Mouse (Mus musculus): ENCODE data around the gene Atp2a3.

Gene Atp2a3

DNA sequence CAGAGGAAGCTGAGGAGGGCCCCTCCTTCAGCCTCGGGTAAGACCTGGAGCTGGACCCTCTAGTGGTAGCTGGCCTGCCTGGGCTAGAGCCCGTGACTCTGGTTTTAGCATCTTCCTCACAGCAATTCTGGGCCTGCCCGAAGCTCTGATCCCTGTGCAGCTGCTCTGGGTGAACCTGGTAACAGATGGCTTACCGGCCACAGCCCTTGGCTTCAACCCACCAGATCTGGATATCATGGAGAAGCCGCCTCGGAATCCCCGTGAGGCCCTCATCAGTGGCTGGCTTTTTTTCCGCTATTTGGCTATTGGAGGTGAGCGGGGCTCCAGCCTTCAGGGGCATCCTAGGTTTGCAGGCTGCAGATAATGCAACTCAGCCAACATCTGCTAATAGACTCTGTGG is 21.5 kb downstream of the Atp2a3 start:
- CTCF ChIA-PET: interaction anchor here in 3 of 4 experiments (1.0 to 1.7 kb wide), 15 partner anchors 8 to 412 kb away, joined by 3 to 10 read pairs (median 6); no protein-coding TSS in a partner anchor
- POLR2A ChIA-PET: interaction anchor here in 3 of 4 experiments (0.7 to 1.6 kb wide), 3 partner anchors 12 to 217 kb away, joined by 3 read pairs; partner anchors contain the start of gene Shpk (in 1 of the 3)

DNA sequence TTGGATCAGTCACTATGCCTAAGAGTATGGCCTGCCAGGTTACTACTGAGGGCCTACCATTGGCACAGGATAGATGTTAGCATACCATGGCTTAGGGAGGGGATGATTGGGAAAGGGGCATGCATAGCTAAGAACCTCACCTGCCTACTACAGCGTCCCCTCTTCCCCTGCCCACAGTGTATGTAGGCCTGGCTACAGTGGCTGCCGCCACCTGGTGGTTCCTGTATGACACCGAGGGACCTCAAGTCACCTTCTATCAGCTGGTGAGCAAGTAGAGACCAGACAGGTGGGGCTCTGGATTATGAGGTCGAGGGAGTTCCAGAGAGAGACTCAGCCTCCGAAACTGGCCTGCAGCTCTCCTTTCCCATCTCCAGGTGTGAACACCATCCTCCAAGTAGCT is 22.3 kb downstream of the Atp2a3 start:
- ChIA-PET CTCF (interaction anchor here (0.5 to 1.7 kb wide), 25 partner anchors 8 to 1941 kb away, joined by 3 to 10 read pairs (median 4); partner anchors contain the start of gene P2rx1 (in 1 of the 4)), POLR2A (interaction anchor here in 3 of 4 experiments (0.7 to 1.6 kb wide), 6 partner anchors 9 to 216 kb away, joined by 3 to 6 read pairs (median 3); partner anchors contain the start of gene Shpk (in 1 of the 3))

DNA sequence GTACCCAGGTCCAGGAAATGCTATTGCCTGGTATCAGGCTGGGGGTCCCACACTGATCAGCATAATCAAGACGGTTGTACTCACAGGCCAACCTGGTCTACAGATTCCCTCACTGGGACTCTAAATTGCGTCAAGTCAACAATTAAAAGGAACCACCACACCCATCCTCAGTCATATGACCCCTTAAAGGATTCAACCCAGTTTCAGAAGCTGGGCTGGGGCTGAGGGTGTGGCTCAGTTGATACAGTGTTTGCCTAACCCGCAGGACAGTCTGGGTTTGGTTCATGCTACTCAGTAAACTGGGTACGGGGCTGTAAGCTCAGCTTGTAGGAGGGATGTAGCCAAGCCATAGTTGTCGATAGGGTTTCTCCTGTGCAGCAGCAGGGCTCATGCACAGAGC is 25.8 kb downstream of the Atp2a3 start:
- POLR2A ChIA-PET: interaction anchor here in 2 of 4 experiments (0.7 to 2.3 kb wide), 10 partner anchors 10 to 411 kb away, joined by 3 to 11 read pairs (median 4); partner anchors contain the start of gene Camkk1 (in 1 of the 2)
- CTCF ChIA-PET: interaction anchor here in 2 of 4 experiments (0.8 to 1.5 kb wide), 2 partner anchors 21 to 144 kb away, joined by 3 read pairs; no protein-coding TSS in a partner anchor

DNA sequence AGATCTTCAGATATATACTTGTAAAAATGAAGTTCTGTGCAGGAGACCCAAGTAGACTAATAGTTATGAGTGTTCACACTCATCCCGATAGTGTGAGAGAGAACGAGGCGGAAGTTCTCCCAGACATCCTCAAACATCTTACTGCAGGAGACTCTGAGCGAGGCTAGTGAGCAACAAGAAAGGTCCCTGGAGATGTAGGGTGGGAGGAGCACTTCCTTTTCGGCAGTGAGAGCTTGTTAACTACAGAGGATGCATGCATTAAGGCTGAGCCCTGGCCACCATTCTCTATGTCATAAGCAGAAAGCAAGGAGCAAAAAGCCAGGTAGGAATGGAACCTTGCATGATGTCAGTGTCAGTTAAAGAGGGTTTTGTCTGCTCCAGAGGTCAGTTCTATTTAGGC is 26.3 kb downstream of the Atp2a3 start:
- POLR2A ChIA-PET: interaction anchor here in 2 of 4 experiments (1.0 to 2.3 kb wide), 5 partner anchors 10 to 411 kb away, joined by 3 to 11 read pairs (median 6); partner anchors contain the start of gene Camkk1 (in 1 of the 2)
- CTCF ChIA-PET: interaction anchor here in 2 of 4 experiments (0.8 to 1.5 kb wide), 2 partner anchors 20 to 143 kb away, joined by 3 read pairs; no protein-coding TSS in a partner anchor

DNA sequence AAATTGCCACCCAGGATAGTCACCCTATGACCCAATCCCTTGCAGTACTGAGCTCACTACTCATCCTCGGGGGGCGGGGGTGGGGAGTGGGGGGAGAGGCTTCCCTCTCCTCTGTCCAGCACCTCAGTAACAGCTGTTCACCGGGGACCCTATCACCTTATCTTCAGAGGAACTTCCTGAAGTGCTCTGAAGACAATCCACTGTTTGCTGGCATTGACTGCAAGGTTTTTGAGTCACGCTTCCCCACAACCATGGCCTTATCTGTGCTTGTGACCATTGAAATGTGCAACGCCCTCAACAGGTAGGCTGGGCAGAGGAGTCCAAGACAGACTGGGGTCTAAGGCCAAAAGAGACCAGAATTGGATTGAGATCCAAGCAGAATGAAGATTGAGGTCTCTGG is 26.8 kb downstream of the Atp2a3 start:
- POLR2A ChIA-PET: interaction anchor here in 1 of 4 experiments (1.0 to 1.8 kb wide), 2 partner anchors 10 to 412 kb away, joined by 3 to 6 read pairs; no protein-coding TSS in a partner anchor
- CTCF ChIA-PET: interaction anchor here in 1 of 4 experiments (0.6 kb wide), 1 partner anchor 11 kb away, joined by 3 read pairs; the partner anchor contains the start of gene P2rx1

DNA sequence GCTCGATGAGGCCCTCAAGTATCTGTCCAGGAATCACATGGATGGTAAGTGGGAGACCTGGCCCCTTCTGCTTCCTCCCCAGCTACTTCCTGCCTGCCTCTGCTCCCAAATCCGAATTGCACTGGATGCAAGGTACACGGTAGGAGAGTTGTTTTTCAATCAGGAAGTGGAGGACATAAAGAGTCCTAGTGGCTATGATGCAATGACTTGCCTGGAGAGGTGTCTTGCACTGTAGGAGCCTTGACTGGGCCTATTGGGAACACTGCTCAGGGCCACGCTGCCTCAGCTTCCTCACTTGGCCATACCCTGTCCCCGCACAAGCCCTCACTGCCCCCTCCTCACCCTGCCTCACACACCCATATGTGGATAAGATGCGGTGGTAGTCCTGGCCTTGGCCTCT is 28.1 kb downstream of the Atp2a3 start:
- ChIA-PET POLR2A (interaction anchor here in 1 of 4 experiments (1.4 kb wide), 1 partner anchor 10 kb away, joined by 3 read pairs; the partner anchor contains the start of gene P2rx1), CTCF (no interaction called here)

DNA sequence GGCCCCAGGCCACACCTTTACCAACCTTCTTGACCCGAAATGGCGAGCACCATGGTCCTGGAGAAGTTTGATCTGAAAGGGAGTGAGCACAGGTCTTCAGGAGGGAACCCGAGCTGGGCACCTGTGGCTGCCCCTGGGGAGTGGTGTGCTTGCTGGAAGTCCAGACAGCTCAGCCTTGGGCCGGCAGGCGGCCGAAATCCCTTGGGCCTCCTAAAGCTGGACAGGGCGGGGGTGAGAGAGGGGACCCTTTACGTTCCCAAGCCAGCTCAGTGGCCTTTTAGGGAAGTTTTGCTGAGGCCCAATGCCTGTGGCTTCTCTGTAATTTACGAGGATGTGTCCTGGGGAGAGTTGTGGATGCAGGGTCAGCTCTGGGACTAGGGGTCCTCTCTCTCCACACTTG is 29.7 kb downstream of the Atp2a3 start:
- POLR2A ChIA-PET: interaction anchor here in 1 of 4 experiments (0.8 kb wide), 1 partner anchor 23 kb away, joined by 4 read pairs; no protein-coding TSS in a partner anchor
- CTCF ChIA-PET: interaction anchor here in 1 of 4 experiments (0.5 kb wide), 1 partner anchor 15 kb away, joined by 5 read pairs; no protein-coding TSS in a partner anchor

DNA sequence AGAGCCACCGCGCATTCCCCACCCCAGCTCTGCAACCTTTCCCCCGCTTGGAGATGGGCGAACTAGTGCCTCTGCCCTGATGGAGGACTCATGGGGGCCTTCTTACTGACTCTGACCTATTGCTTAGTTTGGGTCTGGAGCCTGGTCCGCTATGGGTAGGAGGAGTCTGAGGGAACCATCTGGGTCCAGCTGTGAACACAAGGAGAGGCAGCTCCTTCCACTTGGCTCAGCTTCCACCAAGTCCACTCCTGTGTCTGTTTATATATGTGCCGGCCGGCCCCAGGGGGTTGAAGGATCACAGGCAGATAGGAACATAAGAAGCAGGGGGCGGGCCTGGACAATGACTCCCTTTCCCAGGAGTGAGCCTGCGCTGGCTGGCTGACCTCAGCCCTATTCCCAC is 31.0 kb downstream of the Atp2a3 start:
- POLR2A ChIA-PET: interaction anchor here in 2 of 4 experiments (0.5 to 1.2 kb wide), 6 partner anchors 9 to 321 kb away, joined by 3 to 4 read pairs (median 3); no protein-coding TSS in a partner anchor

DNA sequence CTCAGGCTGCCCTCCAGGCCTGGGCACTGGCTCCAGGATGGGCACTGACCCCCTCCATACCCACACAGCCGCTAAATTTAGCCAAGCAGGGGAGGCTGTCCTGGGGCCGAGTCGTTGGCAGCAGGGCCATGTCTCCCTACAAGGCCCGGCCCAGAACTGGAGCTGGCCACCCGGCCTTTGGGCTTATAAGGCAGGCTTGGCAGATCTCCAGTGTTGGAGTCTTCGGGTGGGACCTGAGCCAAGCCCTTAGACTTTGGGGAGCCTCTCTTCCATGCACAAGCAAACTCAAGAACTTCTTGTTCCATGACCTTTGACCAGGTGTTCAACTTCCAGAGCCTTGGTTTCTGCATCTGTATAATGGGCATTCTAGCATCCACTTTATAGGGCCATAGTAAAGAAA is 35.4 kb downstream of the Atp2a3 start:
- CTCF ChIA-PET: interaction anchor here in 1 of 4 experiments (0.5 kb wide), 1 partner anchor 1578 kb away, joined by 3 read pairs; no protein-coding TSS in a partner anchor
- POLR2A ChIA-PET: no interaction called here

More for the DNA sequence above, 31.0 kb downstream of the Atp2a3 start:
- CTCF ChIA-PET: interaction anchor here in 1 of 4 experiments (1.1 kb wide), 1 partner anchor 9 kb away, joined by 3 read pairs; no protein-coding TSS in a partner anchor

DNA sequence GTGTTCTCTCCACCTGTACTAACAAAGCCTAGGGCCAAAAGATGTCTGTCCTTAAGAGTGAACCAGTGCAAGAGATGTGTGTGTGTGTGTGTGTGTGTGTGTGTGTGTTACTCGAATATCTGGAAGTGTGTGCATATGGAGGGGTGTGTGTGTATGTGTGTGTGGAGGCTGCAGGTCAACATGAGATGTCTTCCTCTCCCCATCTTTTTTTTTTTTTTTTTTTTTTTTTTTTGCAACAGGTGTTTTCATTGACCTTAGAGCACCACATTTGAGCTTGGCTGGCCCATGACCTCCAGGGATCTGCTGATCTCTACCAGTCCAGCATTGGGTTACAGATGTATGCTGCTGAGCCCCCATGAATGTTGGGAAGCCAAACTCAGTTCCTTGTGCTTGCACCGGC is 35.8 kb downstream of the Atp2a3 start:
- POLR2A ChIA-PET: interaction anchor here in 2 of 4 experiments (0.5 to 0.7 kb wide), 3 partner anchors 8 to 23 kb away, joined by 3 to 4 read pairs (median 3); no protein-coding TSS in a partner anchor
- CTCF ChIA-PET: interaction anchor here in 3 of 4 experiments (0.5 to 0.7 kb wide), 4 partner anchors 19 to 1578 kb away, joined by 3 to 6 read pairs (median 4); no protein-coding TSS in a partner anchor

DNA sequence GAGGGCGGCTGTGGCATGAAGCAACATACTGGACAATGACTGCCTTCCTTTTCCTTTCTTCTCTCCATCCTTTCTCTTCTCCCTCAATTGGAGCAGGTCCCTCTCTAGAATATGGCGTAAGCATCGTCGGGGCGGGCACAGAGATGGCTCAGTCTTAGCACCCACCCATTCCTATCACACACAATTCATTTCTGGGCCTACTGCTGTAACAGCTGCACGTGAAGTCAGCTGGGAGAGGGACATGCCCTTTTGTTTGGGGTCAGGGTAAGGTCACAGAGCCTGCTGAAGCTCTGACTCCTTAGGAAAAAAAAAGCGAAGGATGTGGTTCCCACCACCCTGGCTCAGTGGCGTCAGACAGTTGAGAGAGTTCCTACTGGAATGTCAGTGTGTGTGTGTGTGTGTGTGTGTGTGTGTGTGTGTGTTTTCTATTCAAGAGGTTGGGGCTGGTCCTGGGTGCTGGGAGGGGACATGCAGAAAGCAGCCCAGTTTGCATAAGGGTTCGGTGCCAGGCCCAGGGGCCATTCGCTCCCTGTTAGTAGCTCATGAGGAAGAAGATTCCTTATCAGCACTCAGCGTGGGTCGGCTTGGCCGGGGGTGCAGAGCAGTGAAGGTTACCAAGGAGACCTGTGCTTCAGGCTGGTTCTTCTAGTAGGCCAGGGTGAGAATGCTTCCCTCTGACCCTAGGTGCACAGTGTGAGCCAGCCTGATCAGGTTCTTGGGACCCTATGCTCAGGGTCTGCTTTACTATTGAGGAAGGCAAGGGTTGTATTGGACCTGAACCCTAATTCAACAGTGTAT is 36.8 kb downstream of the Atp2a3 start:
- CTCF ChIA-PET: interaction anchor here in 2 of 4 experiments (0.6 to 1.4 kb wide), 7 partner anchors 10 to 430 kb away, joined by 3 to 6 read pairs (median 3); no protein-coding TSS in a partner anchor
- POLR2A ChIA-PET: interaction anchor here (0.6 to 1.5 kb wide), 12 partner anchors 9 to 421 kb away, joined by 3 to 5 read pairs (median 3); partner anchors contain the start of genes Ncbp3 (in 2 of the 4), Ctns (in 1 of the 4) and Shpk (in 1 of the 4)

DNA sequence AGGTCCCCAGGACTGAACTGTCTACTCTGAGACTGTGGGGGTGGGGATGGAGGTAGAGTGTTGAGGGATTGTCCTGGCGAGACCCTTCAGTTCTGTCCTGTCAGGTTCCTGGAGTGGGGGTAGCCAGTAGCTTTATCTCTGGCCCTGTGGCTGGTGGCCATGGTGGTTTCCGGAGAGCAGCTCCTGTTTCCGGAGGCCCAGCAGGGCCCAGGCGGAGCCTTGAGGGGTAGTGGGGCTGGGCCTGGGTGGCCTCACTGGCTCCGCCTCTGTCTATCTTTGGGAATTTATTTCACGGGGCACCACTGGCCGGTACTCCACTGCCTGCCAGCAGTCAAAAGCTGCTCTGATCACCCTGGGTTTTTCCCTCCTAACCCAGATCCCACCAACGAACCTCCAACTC is 37.8 kb downstream of the Atp2a3 start, which contains the start of gene P2rx1:
TSS of gene P2rx1 (plus strand) at position 333 of the 400 bp plus-strand sequence.
- CTCF ChIA-PET: interaction anchor here in 3 of 4 experiments (0.6 to 2.9 kb wide), 13 partner anchors 9 to 428 kb away, joined by 3 to 8 read pairs (median 3); no protein-coding TSS in a partner anchor
- POLR2A ChIA-PET: interaction anchor here in 3 of 4 experiments (0.5 to 1.5 kb wide), 15 partner anchors 10 to 422 kb away, joined by 3 to 13 read pairs (median 3); partner anchors contain the start of genes Ncbp3 (in 2 of the 3), Ctns (in 1 of the 3), Cyb5d2 (in 1 of the 3) and Shpk (in 1 of the 3)

DNA sequence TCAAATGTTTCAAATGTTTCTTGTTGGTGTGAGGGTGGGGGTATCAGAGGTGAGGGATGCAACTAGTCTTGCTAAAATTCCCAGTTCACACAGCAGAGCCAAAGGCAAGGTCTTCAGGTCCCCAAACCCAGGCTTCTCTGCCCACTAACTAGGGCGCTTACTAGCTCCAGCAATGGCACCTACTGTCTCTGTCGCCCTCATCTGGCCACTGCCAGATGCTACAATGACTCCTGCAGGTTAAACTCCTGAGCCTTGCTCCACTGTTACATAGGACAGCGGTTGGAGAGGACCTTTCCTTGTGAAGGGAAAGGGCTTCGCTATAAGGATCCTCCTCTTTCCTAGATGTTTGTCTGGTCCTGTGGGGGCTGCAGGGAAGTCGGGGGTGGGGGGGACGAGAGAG is 40.1 kb downstream of the Atp2a3 start:
- POLR2A ChIA-PET: interaction anchor here in 3 of 4 experiments (0.6 to 1.0 kb wide), 4 partner anchors 10 to 174 kb away, joined by 3 to 4 read pairs (median 3); no protein-coding TSS in a partner anchor
- CTCF ChIA-PET: interaction anchor here (0.6 to 2.9 kb wide), 31 partner anchors 17 to 1844 kb away, joined by 3 to 13 read pairs (median 3); partner anchors contain the start of gene Camkk1 (in 2 of the 4)

DNA sequence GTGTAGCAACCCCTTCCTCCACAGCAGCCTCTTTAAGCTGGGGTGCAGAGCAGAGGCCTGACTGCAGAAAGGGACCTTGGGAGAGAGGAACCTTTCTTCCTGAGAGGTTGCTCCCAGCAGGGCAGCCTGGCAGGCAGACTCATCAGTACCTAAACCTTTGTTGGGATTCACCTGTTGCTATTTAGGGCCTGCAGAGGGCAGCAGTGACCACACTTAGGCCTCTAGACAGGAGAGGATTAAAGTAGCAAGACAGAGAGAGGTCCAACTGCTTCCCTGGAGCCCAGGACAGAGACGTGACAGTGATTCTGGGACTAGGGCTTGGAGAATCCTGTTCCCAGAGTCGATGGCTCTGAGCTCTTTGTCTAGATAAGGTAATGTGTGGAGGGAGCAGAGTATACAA is 45.4 kb downstream of the Atp2a3 start:
- POLR2A ChIA-PET: interaction anchor here in 1 of 4 experiments (1.8 kb wide), 1 partner anchor 41 kb away, joined by 8 read pairs; the partner anchor contains the start of gene Ncbp3
- CTCF ChIA-PET: interaction anchor here (0.6 to 3.0 kb wide), 23 partner anchors 13 to 275 kb away, joined by 3 to 19 read pairs (median 4); partner anchors contain the start of genes Camkk1 (in 2 of the 4), Haspin (in 1 of the 4) and Ncbp3 (in 1 of the 4)

DNA sequence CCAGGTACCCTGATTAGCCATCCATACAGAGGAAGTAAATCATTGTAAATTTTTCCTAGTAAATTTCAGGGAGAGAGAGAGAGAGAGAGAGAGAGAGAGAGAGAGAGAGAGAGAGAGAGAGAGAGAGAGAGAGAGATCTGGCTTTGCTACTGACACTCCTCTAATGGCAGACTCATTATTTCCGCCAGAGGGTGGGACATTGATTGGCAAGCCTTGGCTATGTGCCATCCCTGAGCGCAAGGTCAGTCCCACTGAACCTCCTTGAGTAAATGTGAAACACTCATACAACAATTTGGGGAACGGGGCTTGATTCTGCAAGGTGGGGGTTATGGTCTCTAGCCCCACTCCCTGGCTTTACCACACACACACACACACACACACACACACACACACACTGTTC is 46.1 kb downstream of the Atp2a3 start:
- POLR2A ChIA-PET: interaction anchor here in 2 of 4 experiments (1.5 to 1.8 kb wide), 2 partner anchors 41 kb away, joined by 3 to 8 read pairs; partner anchors contain the start of gene Ncbp3 (in 2 of the 2)
- CTCF ChIA-PET: interaction anchor here (0.5 to 3.0 kb wide), 47 partner anchors 8 to 1364 kb away, joined by 3 to 19 read pairs (median 4); partner anchors contain the start of genes Camkk1 (in 2 of the 4), Haspin (in 2 of the 4), Ctns (in 1 of the 4) and Ncbp3 (in 1 of the 4)

DNA sequence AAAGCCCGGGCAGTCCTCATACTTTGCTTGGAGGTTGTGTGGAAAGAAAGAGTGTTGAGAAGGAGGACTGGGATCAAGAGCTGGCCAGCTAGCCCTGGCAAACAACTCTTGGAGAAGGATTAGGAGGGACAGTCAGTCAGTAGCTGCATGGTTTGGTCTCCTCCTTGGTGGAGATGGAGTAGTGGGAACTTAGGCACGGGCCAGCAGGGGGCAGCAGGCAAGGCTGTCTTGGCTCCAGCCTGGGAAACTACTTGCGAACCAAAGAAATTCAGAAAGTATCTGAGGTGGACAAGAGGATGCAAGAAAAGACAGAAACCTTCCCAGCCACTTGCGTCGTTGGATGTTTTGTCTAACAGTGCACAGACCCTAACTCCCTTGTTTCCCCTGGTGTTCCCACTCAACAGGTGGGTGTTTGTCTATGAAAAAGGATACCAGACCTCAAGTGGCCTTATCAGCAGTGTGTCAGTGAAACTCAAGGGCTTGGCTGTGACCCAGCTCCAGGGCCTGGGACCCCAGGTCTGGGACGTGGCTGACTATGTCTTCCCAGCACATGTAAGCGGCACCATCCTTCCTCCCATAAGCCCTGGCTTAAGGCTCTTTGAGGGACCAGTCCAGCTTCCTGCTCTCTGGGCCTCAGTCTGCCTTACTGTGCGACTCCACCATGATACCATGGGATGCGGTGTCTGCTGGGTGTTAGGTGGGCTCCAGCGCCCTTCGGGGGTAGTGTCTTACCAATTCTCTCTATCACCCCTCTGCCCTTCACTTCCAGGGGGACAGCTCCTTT is 46.9 kb downstream of the Atp2a3 start:
- POLR2A ChIA-PET: interaction anchor here in 3 of 4 experiments (0.5 to 1.8 kb wide), 4 partner anchors 9 to 229 kb away, joined by 3 to 8 read pairs (median 4); partner anchors contain the start of gene Ncbp3 (in 2 of the 3)
- CTCF ChIA-PET: interaction anchor here (0.5 to 3.0 kb wide), 46 partner anchors 9 to 1364 kb away, joined by 3 to 19 read pairs (median 4); partner anchors contain the start of genes Camkk1 (in 2 of the 4), Ctns (in 1 of the 4), Haspin (in 1 of the 4) and Ncbp3 (in 1 of the 4)

Measured in embryonic stem cell, embryonic (primary cell).